Mouse (Mus musculus): ENCODE results near the gene Sigmar1. TPM values are rescaled to one million over a fixed set of nuclear protein-coding genes. Genes with fewer than 3 reads are reported as not detected.
"Not testable (repeated sequence)": the region's sequence is repeated elsewhere in the genome, so short reads cannot be mapped to it uniquely, and the experiment has no call there.

The Sigmar1 gene
- 55.7 and 60.0 TPM in 2 replicates for polyA plus RNA-seq (2012; rRNA removed)

- TF ChIP-seq POLR2A (IDR thresholded peaks at IDR 0.05; ENCODE audit: borderline replicate concordance, extremely low read depth, insufficient read depth, insufficient read length, poor library complexity, severe bottlenecking) (no peak), CTCF (IDR thresholded peaks at IDR 0.05; ENCODE audit: borderline replicate concordance, extremely low read depth, insufficient read depth, insufficient read length) (peak; percentile 88)
- peak; percentile 87 for DNase-seq (ENCODE audit: low read depth)
These were observed at the start of gene Sigmar1 for GRCm38 (mm10) chr4:41755338-41756305. Gene Sigmar1, minus strand, starts transcription at chr4:41756157.

GRCm38 (mm10) chr4:41783197-41783596 is 27.2 kb upstream of the Sigmar1 start:
- DNase-seq (ENCODE audit: low read depth), result not testable (repeated sequence)

GRCm38 (mm10) chr4:41782711-41783110 is 26.8 kb upstream of the Sigmar1 start:
- DNase-seq (ENCODE audit: low read depth), result not testable (repeated sequence)

DNA sequence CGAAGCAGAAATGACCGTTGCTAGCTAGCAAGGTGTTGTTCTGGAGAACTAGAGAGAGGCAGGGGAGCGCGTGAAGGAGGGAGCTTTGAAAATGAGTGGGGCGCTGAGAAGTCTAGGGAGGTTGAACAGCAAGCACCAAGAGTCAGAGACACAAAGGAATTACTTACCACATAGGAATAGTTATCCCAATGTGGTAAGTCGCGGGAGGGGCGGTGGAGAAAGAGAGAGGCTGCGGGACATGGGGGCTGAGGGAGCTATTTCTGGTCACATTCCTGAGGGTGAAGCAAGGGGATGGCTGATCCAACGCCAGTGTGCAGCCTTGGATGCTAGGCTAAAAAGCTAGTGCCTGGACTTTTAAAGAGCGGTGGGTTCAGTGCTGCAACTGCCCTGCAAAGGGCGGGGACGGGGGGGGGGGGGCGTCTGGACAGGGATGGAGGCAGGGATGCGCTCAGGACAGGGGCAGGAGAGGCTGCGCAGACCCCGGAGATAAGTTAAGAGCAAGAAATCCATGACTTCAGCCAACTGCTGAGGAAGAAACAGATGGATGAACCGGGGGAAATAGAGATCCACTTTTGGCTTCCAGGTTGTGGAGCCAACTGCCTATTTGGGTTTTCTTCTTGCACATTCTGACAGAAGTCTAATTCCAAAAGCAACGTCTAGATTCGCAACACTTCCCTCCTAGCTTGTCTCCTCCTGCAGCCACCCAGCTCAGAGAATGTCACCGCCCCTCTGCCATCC is 26.0 kb upstream of the Sigmar1 start:
- not testable (repeated sequence) for DNase-seq (ENCODE audit: low read depth)

- DNase-seq (ENCODE audit: low read depth), result not testable (repeated sequence)
These were observed 25.3 kb upstream of the Sigmar1 start for GRCm38 (mm10) chr4:41781271-41781670.

DNA sequence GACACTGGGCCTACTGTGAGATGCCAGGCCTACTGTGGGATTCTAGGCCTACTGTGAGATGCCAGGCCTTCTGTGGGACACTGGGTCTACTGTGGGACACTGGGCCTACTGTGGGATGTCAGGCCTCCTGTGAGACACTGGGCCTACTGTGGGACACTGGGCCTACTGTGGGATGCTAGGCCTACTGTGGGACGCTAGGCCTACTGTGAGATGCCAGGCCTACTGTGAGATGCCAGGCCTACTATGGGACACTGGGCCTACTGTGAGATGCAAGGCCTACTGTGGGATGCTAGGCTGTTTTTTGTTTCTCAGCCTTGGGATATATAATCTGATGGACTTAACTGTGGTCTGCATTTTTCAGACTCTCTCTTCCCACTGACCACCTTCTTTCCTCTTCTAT is 19.9 kb upstream of the Sigmar1 start:
- DNase-seq (ENCODE audit: low read depth), result not testable (repeated sequence)

DNA sequence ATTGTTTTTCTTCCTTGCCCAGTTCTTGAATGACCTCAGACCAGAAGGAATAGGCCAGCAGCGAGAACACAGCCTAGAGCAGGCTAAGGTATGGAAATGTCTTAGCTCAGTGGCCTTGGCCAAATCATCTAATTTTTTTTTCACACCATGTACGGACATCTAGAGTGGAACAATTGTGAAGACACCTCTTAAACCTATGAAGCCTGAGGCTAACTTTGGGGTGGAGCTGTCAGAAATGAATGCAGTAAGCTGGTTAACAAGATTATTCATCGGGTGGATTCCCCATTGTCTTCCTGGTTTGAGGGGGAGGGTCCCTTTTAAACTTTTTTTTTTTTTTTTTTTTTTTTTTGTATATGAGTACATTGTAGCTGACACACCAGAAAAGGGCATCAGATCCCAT is 18.5 kb upstream of the Sigmar1 start:
- not testable (repeated sequence) for DNase-seq (ENCODE audit: low read depth)

- peak; percentile 95 for DNase-seq (ENCODE audit: low read depth)
These were observed 18.0 kb upstream of the Sigmar1 start, which contains the start of gene Ccl27a for GRCm38 (mm10) chr4:41774002-41774401. Gene Ccl27a, minus strand, starts transcription at chr4:41774247.

DNA sequence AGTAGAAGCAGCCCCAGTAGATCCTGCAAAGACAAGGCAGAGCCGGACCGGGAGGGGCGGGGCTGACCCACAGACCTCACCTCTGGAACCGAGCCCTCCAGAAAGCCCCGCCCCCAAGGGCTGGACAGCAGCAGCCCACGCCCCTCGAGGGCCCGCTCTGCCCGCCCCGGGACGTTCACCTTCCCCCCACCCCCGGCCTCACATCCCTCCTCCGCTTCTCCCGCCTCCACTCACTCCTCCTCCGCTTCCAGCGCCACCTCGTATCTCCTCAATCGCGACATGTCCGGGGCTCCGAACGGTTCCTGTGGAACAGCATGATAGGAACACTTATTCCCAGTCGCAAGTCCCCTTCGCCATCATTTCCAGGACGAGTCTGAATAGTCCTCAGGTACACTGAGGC is 17.5 kb upstream of the Sigmar1 start:
- peak; percentile 75 for DNase-seq (ENCODE audit: low read depth)

DNA sequence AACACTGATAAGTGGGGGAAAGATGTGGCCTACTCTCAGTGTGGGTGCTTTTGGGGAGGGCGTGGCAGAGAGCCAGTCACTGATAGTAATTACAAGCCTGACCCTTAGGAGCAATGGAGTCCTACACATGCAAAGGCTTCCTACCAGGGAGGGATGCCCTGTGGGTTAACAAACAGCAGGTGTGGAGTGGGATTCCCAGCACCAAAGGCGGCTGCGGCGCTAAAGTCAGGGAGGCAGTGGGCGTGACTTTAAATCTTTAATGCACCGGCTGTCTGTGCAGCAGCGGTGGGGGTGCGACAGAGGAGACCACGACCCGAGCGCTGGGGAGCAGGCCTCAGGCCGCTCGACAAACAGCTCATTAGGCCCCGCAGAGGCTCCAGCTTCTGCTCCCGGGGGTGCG is 17.0 kb upstream of the Sigmar1 start:
- peak; percentile 12 for DNase-seq (ENCODE audit: low read depth)

DNA sequence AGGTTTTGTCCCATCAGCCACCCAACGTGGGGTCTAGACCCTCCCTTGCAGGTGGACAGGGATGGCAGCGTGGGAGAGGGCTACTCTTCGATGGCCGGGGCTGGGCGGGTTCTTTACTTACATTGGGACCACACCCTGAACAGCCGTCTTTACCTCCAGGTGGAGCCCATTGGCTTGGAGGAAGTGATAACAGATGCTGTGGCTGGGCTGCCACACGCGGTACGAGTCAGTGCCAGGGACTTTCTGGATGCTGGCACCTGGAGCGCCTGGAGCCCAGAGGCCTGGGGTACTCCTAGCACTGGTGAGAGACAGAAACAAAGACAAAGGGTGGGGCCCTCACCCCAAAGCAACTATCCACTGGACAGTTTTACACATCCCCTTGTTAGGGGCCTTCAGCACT is 11.3 kb upstream of the Sigmar1 start:
- not testable (repeated sequence) for DNase-seq (ENCODE audit: low read depth)

- DNase-seq (ENCODE audit: low read depth), result not testable (repeated sequence)
These were observed 7.2 kb upstream of the Sigmar1 start for GRCm38 (mm10) chr4:41763176-41763575.

GRCm38 (mm10) chr4:41762688-41763114 is 6.7 kb upstream of the Sigmar1 start:
- DNase-seq (ENCODE audit: low read depth), result peak; percentile 60

GRCm38 (mm10) chr4:41762099-41762687 is 6.2 kb upstream of the Sigmar1 start:
- peak; percentile 11 for DNase-seq (ENCODE audit: low read depth)
- TF ChIP-seq POLR2A (IDR thresholded peaks at IDR 0.05; ENCODE audit: borderline replicate concordance, extremely low read depth, insufficient read depth, insufficient read length, poor library complexity, severe bottlenecking) (no peak), CTCF (IDR thresholded peaks at IDR 0.05; ENCODE audit: borderline replicate concordance, extremely low read depth, insufficient read depth, insufficient read length) (no peak)

All from brain, embryonic 14.5 days (tissue).